Mouse (Mus musculus) cerebellum, adult 2 months (tissue): Measurements from ENCODE around the gene Arhgap31. TPM values are rescaled to one million over a fixed set of nuclear protein-coding genes. Genes with fewer than 3 reads are reported as not detected.
A peak's percentile ranks its signal among the peaks of the same experiment; 100 is the strongest.

Experiments
- DNase-seq, 2 experiments: peaks; one replicate each; pipeline ENCODE4 v3.0.0; 2021
- H3K27ac ChIP-seq: fragments of 200-500 bp; 2 replicates; pipeline ENCODE4 v1.5.1; 2012; ENCODE audit warnings: low read length, control low read depth, inconsistent platforms; ENCODE audit not compliant: insufficient read depth
- H3K27me3 ChIP-seq: fragments of 200-500 bp; 2 replicates; pipeline ENCODE4 v1.6.1; 2012; ENCODE audit warnings: inconsistent platforms, mild to moderate bottlenecking, low read length, moderate library complexity; ENCODE audit not compliant: control insufficient read depth, insufficient read depth
- H3K4me1 ChIP-seq: fragments of 200-500 bp; 2 replicates; pipeline ENCODE4 v1.6.1; 2011; ENCODE audit warnings: low read length; ENCODE audit not compliant: control insufficient read depth, insufficient read depth
- H3K4me3 ChIP-seq: fragments of 200-500 bp; replicated peaks from 2 replicates; pipeline ENCODE3; 2011; ENCODE audit warnings: mild to moderate bottlenecking, low read depth, low read length, control low read depth; ENCODE audit not compliant: insufficient read depth
- CTCF ChIP-seq: fragments of 200-500 bp; IDR thresholded peaks from 2 replicates; pipeline ENCODE4 v1.5.1; 2011; ENCODE audit warnings: low read depth, mild to moderate bottlenecking, control low read depth, low read length, moderate library complexity, borderline replicate concordance; ENCODE audit not compliant: insufficient read depth
- POLR2A ChIP-seq: fragments of 200-500 bp; IDR thresholded peaks from 2 replicates; pipeline ENCODE4 v1.6.1; 2011; ENCODE audit warnings: low read length, control low read depth, borderline replicate concordance; ENCODE audit not compliant: insufficient read depth
- WGBS: fragments of 180-500 bp; shearing (Covaris S2); methylation state at CpG from one replicate; pipeline ENCODE4 v1.1.7; 2018; 5-methylcytosine and 5-hydroxymethylcytosine counted together
- polyA plus RNA-seq: library from polyadenylated mRNA; depleted of rRNA; stranded (reverse); fragments of >200 nt; gene quantifications from 2 replicates; pipeline ENCODE4 v1.2.3, GENCODE M21; 2012

Gene Arhgap31
- polyA plus RNA-seq, 1 experiment = 17.3 TPM

DNA sequence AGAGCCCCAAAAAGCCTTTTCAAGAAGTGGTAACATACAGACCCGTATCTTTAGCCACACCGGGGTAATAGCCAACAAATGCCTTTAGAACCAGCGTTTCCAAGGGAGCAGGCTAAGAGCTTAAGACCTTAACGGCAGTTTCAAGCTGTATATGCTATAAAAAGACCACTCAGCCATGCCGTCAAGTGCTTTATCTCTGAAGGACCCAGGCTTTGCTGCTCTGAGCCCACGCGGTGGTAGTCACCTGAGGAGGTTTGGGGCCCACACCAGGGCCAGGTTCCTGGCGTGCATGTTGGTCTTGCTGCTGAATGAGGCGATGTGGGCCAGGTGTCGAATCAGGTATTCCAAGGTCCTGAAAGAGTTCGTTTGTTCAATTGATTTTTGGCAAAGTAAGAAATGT lies 88.8 kb downstream of the Arhgap31 start:
- Histone ChIP-seq H3K27ac (no peak overlapping the region), H3K4me1 (no peaks in the 10 kb centered on the region), H3K4me3 (no peak overlapping the region), H3K27me3 (no peaks in the 10 kb centered on the region)
- TF ChIP-seq POLR2A (no peak), CTCF (no peak)
- DNase-seq = no peak
- 83% methylated on average over 11 of the region's 11 CpGs for WGBS

DNA sequence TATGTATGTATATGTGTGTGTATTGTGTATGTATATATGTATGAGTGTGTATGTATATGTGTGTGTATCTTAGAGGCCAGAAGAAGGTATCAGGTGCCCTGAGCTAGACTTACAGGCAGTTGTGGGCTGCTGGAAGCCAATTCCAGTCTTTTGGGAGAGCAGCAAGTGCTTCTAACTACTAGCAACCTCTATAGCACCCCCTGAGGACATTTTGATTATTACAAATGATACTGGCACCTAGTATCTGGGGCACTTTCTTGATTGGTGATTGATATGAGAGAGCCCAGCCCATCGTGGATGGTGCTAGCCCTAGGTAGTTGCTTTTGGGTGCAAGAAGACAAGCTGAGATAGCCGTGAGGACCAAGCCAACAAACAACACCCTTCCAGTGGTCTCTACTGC lies 90.8 kb downstream of the Arhgap31 start:
- H3K4me3 ChIP-seq = no peak overlapping the region
- H3K27me3 ChIP-seq = no peaks in the 10 kb centered on the region
- H3K4me1 ChIP-seq = no peaks in the 10 kb centered on the region
- no peak for DNase-seq
- WGBS = 67% methylated on average over 2 of the region's 2 CpGs
- TF ChIP-seq POLR2A = no peak
- no peak for TF ChIP-seq CTCF
- no peak overlapping the region for H3K27ac ChIP-seq

DNA sequence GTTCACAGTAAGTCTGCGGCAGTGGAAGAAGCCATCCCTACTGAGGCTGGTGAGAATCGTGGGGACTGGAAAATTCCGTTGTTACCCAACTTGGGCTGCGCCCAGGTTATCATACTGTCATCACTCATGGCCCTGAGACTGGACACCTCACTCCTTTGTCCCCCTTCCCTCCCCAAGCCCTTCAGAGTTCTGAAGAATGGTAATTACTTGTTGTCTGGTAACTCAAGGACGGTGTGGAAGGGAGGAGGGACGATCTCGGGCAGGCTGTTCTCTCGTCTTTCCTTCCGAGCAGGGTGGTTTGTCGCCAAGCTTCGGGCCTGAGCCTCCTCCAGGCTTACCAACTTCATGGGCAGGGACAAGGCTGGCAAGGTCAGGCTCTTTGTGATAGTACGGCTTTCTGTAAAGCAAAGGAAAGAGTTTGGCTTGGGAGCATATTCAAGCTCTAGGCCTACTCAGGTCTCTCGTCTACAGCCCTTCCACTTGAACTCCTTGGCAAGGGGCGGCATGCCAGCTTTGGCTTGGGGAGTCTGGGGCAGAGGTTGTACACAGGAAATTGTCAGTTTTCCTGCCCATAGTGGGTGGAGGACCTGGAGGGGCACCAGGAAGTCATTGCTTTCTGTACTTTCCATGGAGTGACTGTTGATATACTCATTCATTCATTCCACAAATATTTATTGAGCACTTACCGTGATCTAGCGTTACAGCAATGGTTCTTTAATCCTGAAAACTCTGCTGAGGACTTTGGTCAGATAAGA lies 92.2 kb downstream of the Arhgap31 start:
- no peak for DNase-seq
- Histone ChIP-seq H3K27me3 (no peaks in the 10 kb centered on the region), H3K4me1 (no peaks in the 10 kb centered on the region), H3K27ac (no peak overlapping the region), H3K4me3 (no peak overlapping the region)
- 93% methylated on average over 16 of the region's 16 CpGs for WGBS
- TF ChIP-seq POLR2A = no peak
- TF ChIP-seq CTCF = no peak

DNA sequence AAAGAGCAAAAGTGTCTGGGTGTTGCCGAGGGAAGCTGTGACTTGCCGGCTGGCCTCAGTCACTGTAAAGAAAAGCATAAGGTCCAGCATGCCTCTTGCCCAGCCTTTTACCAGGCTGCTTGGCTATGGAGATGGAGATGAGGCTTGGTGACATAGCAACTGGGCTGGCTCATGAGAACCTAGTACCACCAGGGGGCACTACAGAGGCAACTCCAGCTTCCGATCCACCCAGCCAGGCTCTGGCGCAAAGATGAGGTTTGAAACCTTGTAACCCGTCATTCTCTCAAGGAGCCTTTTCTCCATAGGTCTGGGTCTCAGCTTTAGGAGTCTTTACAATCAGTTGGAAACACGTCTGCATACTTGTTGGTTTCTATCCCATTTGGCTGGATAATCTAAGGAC lies 94.0 kb downstream of the Arhgap31 start:
- H3K27me3 ChIP-seq = no peaks in the 10 kb centered on the region

DNA sequence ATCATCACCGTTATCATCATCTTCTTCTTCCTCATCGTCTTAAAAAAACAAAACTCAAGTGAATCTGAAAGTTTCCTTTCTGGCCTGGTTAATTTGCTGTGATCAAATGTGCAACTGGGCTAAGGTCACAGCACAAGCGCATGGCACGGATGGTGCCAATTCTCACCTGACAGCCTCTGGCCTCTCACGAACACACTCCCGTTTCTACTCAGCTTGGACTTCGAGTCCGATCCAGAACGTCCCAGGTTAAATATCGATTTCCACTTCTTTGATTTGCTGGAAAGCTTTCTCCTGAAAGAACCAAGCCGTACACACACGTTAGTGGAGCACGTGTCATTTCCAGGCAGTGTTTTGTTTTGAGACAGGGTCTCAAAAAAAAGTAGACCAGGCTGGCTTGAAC lies 95.1 kb downstream of the Arhgap31 start:
- no peak for TF ChIP-seq CTCF
- no peak for TF ChIP-seq POLR2A
- no peak for DNase-seq
- 93% methylated on average over 13 of the region's 13 CpGs for WGBS

More for the DNA sequence above, 94.0 kb downstream of the Arhgap31 start:
- WGBS = 8% methylated on average over 6 of the region's 6 CpGs
- H3K27ac ChIP-seq = no peak overlapping the region
- no peaks in the 10 kb centered on the region for H3K4me1 ChIP-seq
- TF ChIP-seq CTCF (peak; percentile 71), POLR2A (no peak)
- H3K4me3 ChIP-seq = no peak overlapping the region
- DNase-seq = peak; percentile 50 to 60

DNA sequence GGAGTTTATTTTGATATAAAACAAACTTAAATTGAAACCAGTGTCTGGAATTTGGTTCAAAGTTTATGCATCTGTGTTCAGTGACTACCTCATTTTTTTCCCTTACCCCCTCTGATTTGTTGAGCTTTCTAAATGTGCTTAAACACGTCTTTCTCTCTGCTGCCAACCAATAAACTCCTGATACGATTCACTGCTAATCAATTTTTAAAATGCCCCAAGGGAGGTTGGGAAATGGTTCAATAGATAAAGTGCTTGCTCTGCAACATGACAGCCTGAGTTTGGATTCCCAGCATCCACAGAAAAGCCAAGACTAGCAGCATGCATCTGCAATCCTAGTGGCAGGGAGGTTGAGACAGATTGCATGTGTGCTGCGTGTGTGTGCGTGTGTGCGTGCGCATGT lies 99.4 kb downstream of the Arhgap31 start:
- Histone ChIP-seq H3K4me3 (no peak overlapping the region), H3K27me3 (no peaks in the 10 kb centered on the region), H3K4me1 (no peaks in the 10 kb centered on the region), H3K27ac (no peak overlapping the region)
- no peak for TF ChIP-seq CTCF
- no peak for TF ChIP-seq POLR2A
- no peak for DNase-seq
- 90% methylated on average over 6 of the region's 6 CpGs for WGBS

More for the DNA sequence above, 95.1 kb downstream of the Arhgap31 start:
- no peaks in the 10 kb centered on the region for H3K4me1 ChIP-seq
- H3K4me3 ChIP-seq = no peak overlapping the region
- no peak overlapping the region for H3K27ac ChIP-seq
- no peaks in the 10 kb centered on the region for H3K27me3 ChIP-seq

DNA sequence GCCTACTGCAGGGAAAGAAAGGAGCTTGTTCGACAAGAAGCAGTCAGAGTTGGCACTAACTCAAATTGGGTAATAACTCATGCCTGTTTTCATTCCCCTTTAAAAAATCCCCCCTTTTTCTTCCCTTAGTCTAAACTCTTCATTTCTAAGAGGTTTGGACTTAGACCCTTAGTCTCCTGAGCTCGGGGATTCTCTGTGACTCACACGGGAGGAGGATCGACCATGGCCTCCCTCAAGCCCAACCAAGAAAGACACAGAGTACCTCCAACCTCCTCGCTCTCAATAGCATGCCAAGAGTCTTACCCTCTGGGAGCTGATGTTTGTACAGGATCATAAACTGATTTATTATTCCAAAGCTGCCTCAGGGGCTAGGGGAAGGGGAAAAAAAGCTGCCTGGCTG lies 100.4 kb downstream of the Arhgap31 start:
- Histone ChIP-seq H3K4me3 (no peak overlapping the region), H3K27ac (no peak overlapping the region), H3K27me3 (no peaks in the 10 kb centered on the region), H3K4me1 (no peaks in the 10 kb centered on the region)
- WGBS = 52% methylated on average over 5 of the region's 5 CpGs
- TF ChIP-seq POLR2A (no peak), CTCF (no peak)
- DNase-seq = no peak

DNA sequence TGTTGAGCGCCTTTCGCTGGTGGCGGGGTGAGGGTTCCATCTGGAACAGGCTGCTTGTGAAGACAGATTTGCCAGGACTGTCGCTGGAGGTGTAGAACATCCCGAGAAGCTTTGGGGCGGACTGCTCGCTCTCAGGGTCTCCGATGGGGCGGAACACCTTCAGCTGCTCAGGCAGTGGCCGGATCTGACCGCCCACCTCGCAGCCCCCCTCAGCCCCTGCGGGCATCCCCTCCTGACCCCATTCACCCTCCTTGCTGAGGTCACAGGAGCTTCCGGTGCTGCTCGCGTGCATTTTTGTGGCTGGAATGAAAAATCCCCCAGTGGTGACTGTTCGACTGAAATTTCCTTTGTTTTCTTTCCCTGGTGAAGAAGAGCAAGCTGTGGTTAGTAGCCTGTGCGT lies 104.0 kb downstream of the Arhgap31 start:
- TF ChIP-seq CTCF (no peak), POLR2A (no peak)
- no peak for DNase-seq
- H3K27me3 ChIP-seq = no peaks in the 10 kb centered on the region
- H3K4me1 ChIP-seq = no peaks in the 10 kb centered on the region
- H3K27ac ChIP-seq = no peak overlapping the region
- no peak overlapping the region for H3K4me3 ChIP-seq
- WGBS = 62% methylated on average over 18 of the region's 18 CpGs
